15 mouse cellular contexts compared by ENCODE assay signal in the genomic region with DNA sequence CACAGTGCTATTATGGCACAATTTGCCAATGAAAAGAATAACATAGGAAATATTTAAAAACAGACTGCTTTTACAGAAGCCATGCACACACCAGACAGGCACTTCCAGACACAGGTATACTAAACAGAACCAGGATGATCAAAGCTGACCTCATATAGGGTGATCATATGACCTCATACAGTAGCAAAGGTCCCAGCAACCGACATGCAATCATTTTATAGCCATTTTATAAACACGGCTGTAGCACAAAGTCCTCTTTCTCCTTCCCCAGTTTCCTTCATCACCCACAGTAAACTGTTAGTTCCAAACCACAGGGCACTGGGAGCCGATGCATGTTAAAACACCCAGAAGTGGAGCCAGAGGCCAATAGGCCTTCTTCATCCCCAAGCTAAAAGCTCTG. TPM values are rescaled to one million over a fixed set of nuclear protein-coding genes. Genes with fewer than 3 reads are reported as not detected.
"Had no signal": no experiment of that assay in that cellular context is flagged by ENCODE, and none has a peak within 500 bp of the region (broad histone marks: within the 10 kb centered on the region; RNA-seq: fewer than 3 reads in every experiment).

No protein-coding gene starts in this region.

- H3K36me3 ChIP-seq: midbrain, embryonic 10.5 days; midbrain, embryonic 12.5 days; neural tube, embryonic 13.5 days; neural tube, embryonic 15.5 days had no signal

- H3K4me2 ChIP-seq: lung, embryonic 14.5 days; midbrain, embryonic 12.5 days; neural tube, embryonic 13.5 days; neural tube, embryonic 15.5 days had no signal

- H3K27ac ChIP-seq: liver, embryonic 14.5 days; midbrain, embryonic 10.5 days; midbrain, embryonic 12.5 days; neural tube, embryonic 13.5 days; neural tube, embryonic 15.5 days had no signal

- H3K9me3 ChIP-seq: midbrain, embryonic 10.5 days; midbrain, embryonic 12.5 days; neural tube, embryonic 13.5 days; neural tube, embryonic 15.5 days had no signal

- H3K4me3 ChIP-seq: midbrain, embryonic 10.5 days; midbrain, embryonic 12.5 days; myocyte; neural tube, embryonic 13.5 days; neural tube, embryonic 15.5 days had no signal

- DNase-seq: lung, embryonic 14.5 days; lung, postnatal 10 days; midbrain, embryonic 14.5 days; right cerebral cortex, postnatal 14 days; spleen, adult 18-20 months; thymus, adult 2 months; thymus, postnatal 14 days; thymus, postnatal 36 days had no signal

- H3K4me1 ChIP-seq: midbrain, embryonic 12.5 days; neural tube, embryonic 15.5 days had no signal

- ATAC-seq: midbrain, embryonic 16.5 days had no signal

- H3K9ac ChIP-seq: liver, embryonic 14.5 days; lung, embryonic 14.5 days; midbrain, embryonic 12.5 days; neural tube, embryonic 13.5 days; neural tube, embryonic 15.5 days had no signal

RNA-seq across cellular contexts. Expression of gene Pls1, which starts 5.7 kb away (rescaled TPM):
- polyA plus RNA-seq: myocyte had no signal
